Mouse (Mus musculus) cerebellum, adult 2 months (tissue): ENCODE measurements around the gene Rtn4r.

ENCODE experiments used
- CTCF ChIP-seq: fragments of 200-500 bp; IDR thresholded peaks from 2 replicates; pipeline ENCODE4 v1.5.1; 2011; ENCODE audit warnings: low read depth, mild to moderate bottlenecking, control low read depth, low read length, moderate library complexity, borderline replicate concordance; ENCODE audit not compliant: insufficient read depth
- POLR2A ChIP-seq: fragments of 200-500 bp; IDR thresholded peaks from 2 replicates; pipeline ENCODE4 v1.6.1; 2011; ENCODE audit warnings: low read length, control low read depth, borderline replicate concordance; ENCODE audit not compliant: insufficient read depth

- TF ChIP-seq CTCF (no peak), POLR2A (no peak)
Measured at GRCm38 (mm10) chr16:18136015-18136414, 8.6 kb downstream of the Rtn4r start.
